Mouse (Mus musculus) c-Kit-negative CD71-positive TER-119-positive erythroid progenitor cells, embryonic 14.5 days (primary cell): ENCODE results near the gene 6030452D12Rik.

Experiments used
- DNase-seq: peaks from one replicate; pipeline ENCODE4 v3.0.0-alpha.2; 2013; ENCODE audit warnings: low read depth, low spot score

6030452D12Rik gene

GRCm38 (mm10) chr8:106500018-106500685, at the start of gene 6030452D12Rik:
TSS of gene 6030452D12Rik (plus strand) at chr8:106500522.
- DNase-seq = no peak

GRCm38 (mm10) chr8:106451301-106452085, 48.8 kb upstream of the 6030452D12Rik start:
- no peak for DNase-seq

- DNase-seq = no peak
Observed at GRCm38 (mm10) chr8:106452701-106453481, 47.4 kb upstream of the 6030452D12Rik start.

- no peak for DNase-seq
Observed at GRCm38 (mm10) chr8:106454036-106454435, 46.3 kb upstream of the 6030452D12Rik start.

- no peak for DNase-seq
Observed at GRCm38 (mm10) chr8:106462131-106462530, 38.2 kb upstream of the 6030452D12Rik start.

GRCm38 (mm10) chr8:106463795-106464194, 36.5 kb upstream of the 6030452D12Rik start:
- DNase-seq = no peak

- DNase-seq = no peak
Observed at GRCm38 (mm10) chr8:106469485-106469884, 30.8 kb upstream of the 6030452D12Rik start.

- DNase-seq = no peak
Observed at GRCm38 (mm10) chr8:106474001-106474400, 26.3 kb upstream of the 6030452D12Rik start.

- DNase-seq = no peak
Observed at GRCm38 (mm10) chr8:106504241-106504640, 3.9 kb downstream of the 6030452D12Rik start.

GRCm38 (mm10) chr8:106505328-106505965, 5.1 kb downstream of the 6030452D12Rik start:
- no peak for DNase-seq

GRCm38 (mm10) chr8:106506106-106506505, 5.8 kb downstream of the 6030452D12Rik start:
- DNase-seq = no peak

GRCm38 (mm10) chr8:106507761-106508331, 7.5 kb downstream of the 6030452D12Rik start:
- no peak for DNase-seq

- DNase-seq = no peak
Observed at GRCm38 (mm10) chr8:106508456-106508855, 8.1 kb downstream of the 6030452D12Rik start.

GRCm38 (mm10) chr8:106509079-106509780, 8.9 kb downstream of the 6030452D12Rik start:
- DNase-seq = no peak

- DNase-seq = no peak
Observed at GRCm38 (mm10) chr8:106510365-106510975, 10.1 kb downstream of the 6030452D12Rik start, which contains the start of gene Cdh3. TSS of gene Cdh3 (plus strand) at chr8:106510891.

GRCm38 (mm10) chr8:106511065-106511501, 10.8 kb downstream of the 6030452D12Rik start:
- DNase-seq = no peak

- no peak for DNase-seq
Observed at GRCm38 (mm10) chr8:106511531-106512041, 11.3 kb downstream of the 6030452D12Rik start.

- no peak for DNase-seq
Observed at GRCm38 (mm10) chr8:106512475-106513150, 12.3 kb downstream of the 6030452D12Rik start.

- DNase-seq = no peak
Observed at GRCm38 (mm10) chr8:106515946-106516479, 15.7 kb downstream of the 6030452D12Rik start.
